Mouse (Mus musculus): Measurements from ENCODE around the gene Gm20896.
"Not testable (repeated sequence)": the region's sequence is repeated elsewhere in the genome, so short reads cannot be mapped to it uniquely, and the experiment has no call there.

Gene Gm20896

GRCm38 (mm10) chrY:35921426-35921825, at the start of gene Gm20896:
Gene Gm20896 (minus strand): TSS chrY:35921526.
- not testable (repeated sequence) for DNase-seq (ENCODE audit: extremely low spot score, low spot score)

Measured in neural tube, embryonic 10.5 days (tissue).